Mouse (Mus musculus): ENCODE data around the gene Dync1i1.

The Dync1i1 gene

DNA sequence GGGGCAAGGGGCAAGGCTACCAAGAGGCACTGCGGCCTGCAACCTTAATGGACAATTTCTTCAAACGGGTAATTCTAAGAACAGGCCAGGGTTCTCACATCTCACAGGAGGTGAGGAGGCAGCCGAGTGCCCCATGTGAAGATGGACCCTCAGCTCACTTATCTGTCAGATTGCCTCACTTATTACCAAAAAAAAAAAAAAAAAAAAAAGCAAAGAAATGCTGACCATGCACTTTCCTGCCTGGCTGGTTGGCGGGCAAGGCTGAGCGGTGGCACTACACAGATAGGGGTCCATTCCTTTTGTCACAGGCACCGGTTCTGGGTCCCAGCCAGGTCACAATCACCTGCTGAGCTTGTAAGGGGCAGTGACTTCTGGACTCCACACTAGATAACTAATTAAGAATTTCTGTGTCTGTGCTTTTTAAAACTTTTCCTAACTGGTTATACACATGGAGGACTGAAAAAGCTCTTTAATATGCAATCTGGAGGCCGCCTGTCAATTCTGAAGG, 350.6 kb downstream of the Dync1i1 start:
- no peak for DNase-seq

DNA sequence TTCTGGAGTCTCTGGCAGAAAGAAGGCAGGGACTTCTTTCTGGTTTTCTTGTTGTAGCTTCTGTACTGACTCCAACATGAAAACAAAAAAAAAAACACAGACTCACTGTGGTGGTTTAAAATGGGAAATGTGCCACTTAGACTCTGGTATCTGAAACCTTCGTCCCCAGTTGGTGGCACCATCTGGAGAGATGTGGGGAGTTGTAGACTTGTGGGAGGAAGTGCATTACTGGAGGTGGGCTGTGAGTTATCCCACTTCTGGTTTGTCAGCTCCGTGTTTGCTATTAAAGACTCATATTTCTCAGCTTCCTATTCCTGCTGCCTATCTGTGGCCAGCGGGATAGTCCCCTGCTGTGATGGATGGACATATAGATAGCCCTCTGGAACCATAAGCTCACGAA, 351.8 kb downstream of the Dync1i1 start:
- no peak for DNase-seq

Measured in cerebellum, adult 18-20 months (tissue).